Mouse (Mus musculus) thymus, adult 2 months (tissue): ENCODE data around the gene Trpc4ap.

Experiments
- CTCF ChIP-seq: fragments of 200-500 bp; IDR thresholded peaks from 2 replicates; pipeline ENCODE4 v1.5.1; 2012; ENCODE audit warnings: mild to moderate bottlenecking, control low read depth, low read length, moderate library complexity, borderline replicate concordance; ENCODE audit not compliant: control insufficient read depth, poor library complexity, insufficient read depth; ENCODE audit errors: extremely low read depth
- POLR2A ChIP-seq: fragments of 200-500 bp; IDR thresholded peaks from 2 replicates; pipeline ENCODE4 v1.6.1; 2012; ENCODE audit warnings: mild to moderate bottlenecking, low read length, control low read depth, moderate library complexity; ENCODE audit not compliant: control insufficient read depth, poor library complexity, insufficient read depth; ENCODE audit errors: extremely low read depth

- TF ChIP-seq POLR2A (no peak), CTCF (no peak)
These were observed 28.2 kb downstream of the Trpc4ap start for GRCm38 (mm10) chr2:155663910-155664460.
